8 mouse cellular contexts compared by ENCODE assay signal in the genomic region with DNA sequence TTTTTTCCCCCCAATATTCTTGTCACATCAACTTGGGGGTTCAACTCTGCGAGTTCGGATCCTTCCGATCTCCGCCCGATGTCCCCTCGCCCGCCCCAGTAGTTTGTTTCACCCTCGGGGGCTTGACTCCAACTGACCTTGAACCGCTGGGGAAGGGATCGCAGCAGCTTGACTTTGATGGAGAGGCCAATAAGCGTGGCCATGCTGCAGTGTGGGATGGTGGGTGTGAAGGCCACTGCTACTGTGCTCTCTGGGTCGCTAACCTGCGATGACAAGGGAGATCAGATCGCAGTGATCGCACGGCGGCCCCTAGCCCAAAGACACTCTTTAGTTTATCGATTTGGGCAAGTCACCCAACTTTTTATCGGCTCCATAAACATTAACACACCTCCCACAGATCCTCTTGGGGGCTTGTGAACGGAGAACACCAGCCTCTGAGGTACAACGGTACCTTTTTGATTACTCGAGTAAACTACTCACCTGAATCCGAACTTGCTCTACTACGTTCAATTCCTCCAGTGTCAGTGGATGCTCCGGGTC. TPM values are rescaled to one million over a fixed set of nuclear protein-coding genes. Genes with fewer than 3 reads are reported as not detected.
DNase-seq lines count a peak whose midpoint lies in the region; ATAC-seq and TF ChIP-seq lines count a peak whose summit lies in the region.

No protein-coding gene starts in this region.

- peak overlapping the region; percentile 71 for H3K9ac ChIP-seq in intestine, postnatal 0 days (ENCODE audit: low read depth, low read length)
- peak overlapping the region; percentile 75 for H3K9ac ChIP-seq in neural tube, embryonic 12.5 days

- no peak overlapping the region; the same call in 1 of the 2 replicates for H3K27ac ChIP-seq in intestine, postnatal 0 days (ENCODE audit: low read depth, low read length)
- H3K27ac ChIP-seq in neural tube, embryonic 12.5 days, result no peak overlapping the region

- no peaks in the 10 kb centered on the region for H3K27me3 ChIP-seq in intestine, postnatal 0 days (replicated peaks; ENCODE audit: control insufficient read depth, insufficient read depth, low read length)
- H3K27me3 ChIP-seq in neural tube, embryonic 12.5 days (replicated peaks), result no peaks in the 10 kb centered on the region

- DNase-seq in cerebellum, adult 11-12 months, result peak; percentile 35
- no peak for DNase-seq in cerebellum, adult 8-10 months
- peak; percentile 11 to 58 for DNase-seq in spleen, postnatal 4 days (ENCODE audit: low spot score in 2 of 2)
- DNase-seq in spleen, postnatal 14 days (ENCODE audit: low spot score in 2 of 2), result no peak
- DNase-seq in layer of hippocampus, adult 9-11 months, result no peak
- no peak for DNase-seq in left cerebral cortex, adult 11 months (ENCODE audit: low spot score)

- H3K4me1 ChIP-seq in intestine, postnatal 0 days (replicated peaks; ENCODE audit: control insufficient read depth, insufficient read depth, low read length), result peaks cover 8% of the 10 kb centered on the region; the same call in 1 of the 2 replicates
- peaks cover 19% of the 10 kb centered on the region for H3K4me1 ChIP-seq in neural tube, embryonic 12.5 days

- peak overlapping the region; percentile 88 for H3K4me3 ChIP-seq in intestine, postnatal 0 days (ENCODE audit: low read depth, low read length)
- H3K4me3 ChIP-seq in neural tube, embryonic 12.5 days, result peak overlapping the region; percentile 79

- no peak for TF ChIP-seq CTCF in intestine, postnatal 0 days (IDR thresholded peaks at IDR 0.05; ENCODE audit: low read depth)

- no peaks in the 10 kb centered on the region for H3K9me3 ChIP-seq in intestine, postnatal 0 days (ENCODE audit: control insufficient read depth)
- H3K9me3 ChIP-seq in neural tube, embryonic 12.5 days, result no peaks in the 10 kb centered on the region

- 6% methylated on average over 25 of the region's 25 CpGs for WGBS in intestine, postnatal 0 days
- 13% methylated on average over 25 of the region's 25 CpGs for WGBS in neural tube, embryonic 12.5 days

- H3K36me3 ChIP-seq in intestine, postnatal 0 days (ENCODE audit: control insufficient read depth, insufficient read depth), result peaks cover 8% of the 10 kb centered on the region
- peaks cover 17% of the 10 kb centered on the region for H3K36me3 ChIP-seq in neural tube, embryonic 12.5 days

- ATAC-seq in intestine, postnatal 0 days, result no peak
- no peak; the same call in 1 of the 2 replicates for ATAC-seq in neural tube, embryonic 12.5 days (ENCODE audit: low FRiP score, low read depth)

- peak overlapping the region; percentile 80 for H3K4me2 ChIP-seq in intestine, postnatal 0 days (replicated peaks; ENCODE audit: low read depth)
- H3K4me2 ChIP-seq in neural tube, embryonic 12.5 days (replicated peaks), result peak overlapping the region; percentile 91

RNA-seq across cellular contexts. Expression of a gene that starts 0.9 kb away (rescaled TPM):
- polyA plus RNA-seq in intestine, postnatal 0 days (2015; fragmentation: Nextera tagmentation; extraction: Ambion mirVana), result 59.1 and 60.6 TPM in 2 replicates
- polyA plus RNA-seq in neural tube, embryonic 12.5 days (2016; fragmentation: Nextera tagmentation; extraction: Ambion mirVana), result 118 and 122 TPM in 2 replicates

RNA-seq across cellular contexts. Expression of a gene that starts 9.8 kb away (rescaled TPM):
- polyA plus RNA-seq in intestine, postnatal 0 days (2015; fragmentation: Nextera tagmentation; extraction: Ambion mirVana), result 5.8 and 6.1 TPM in 2 replicates
- polyA plus RNA-seq in neural tube, embryonic 12.5 days (2016; fragmentation: Nextera tagmentation; extraction: Ambion mirVana), result 3.5 and 6.0 TPM in 2 replicates

RNA-seq across cellular contexts. Expression of a gene that starts 16.7 kb away (rescaled TPM):
- polyA plus RNA-seq in intestine, postnatal 0 days (2015; fragmentation: Nextera tagmentation; extraction: Ambion mirVana), result not detected in 2 replicates
- not detected in 2 replicates for polyA plus RNA-seq in neural tube, embryonic 12.5 days (2016; fragmentation: Nextera tagmentation; extraction: Ambion mirVana)

RNA-seq across cellular contexts. Expression of a gene that starts 49.6 kb away (rescaled TPM):
- polyA plus RNA-seq in intestine, postnatal 0 days (2015; fragmentation: Nextera tagmentation; extraction: Ambion mirVana), result 12.2 and 15.2 TPM in 2 replicates
- 17.2 and 17.5 TPM in 2 replicates for polyA plus RNA-seq in neural tube, embryonic 12.5 days (2016; fragmentation: Nextera tagmentation; extraction: Ambion mirVana)

Comparison
In these comparisons a context has a peak if more than half of its experiments do, and no peak if none do; other contexts are left out.
1. DNase-seq: peak in cerebellum, adult 11-12 months (single experiment) and spleen, postnatal 4 days (2 of 2); none in cerebellum, adult 8-10 months (single experiment), spleen, postnatal 14 days (0 of 2), layer of hippocampus, adult 9-11 months (single experiment) and left cerebral cortex, adult 11 months (single experiment).